Mouse (Mus musculus) midbrain, embryonic 14.5 days (tissue): ENCODE measurements at regions not wholly inside any gene's neighbourhood (a gene's known extent, or its start where the extent isn't known, plus 50 kb on each side); places are given as distances from the start of the nearest gene placed in this dataset.

ENCODE experiments used
- ATAC-seq: fragments of 200-750 bp; cut with Nextera tagmentation; 2 replicates; pipeline ENCODE4 v1.8.0; 2017; ENCODE audit warnings: moderate number of reproducible peaks, moderate library complexity; ENCODE audit not compliant: low FRiP score, low TSS enrichment
- DNase-seq: peaks from one replicate; pipeline ENCODE4 v3.0.0-alpha.2; 2015
- H3K27ac ChIP-seq: fragments of 300-500 bp; sonication (generic); replicated peaks from 2 replicates; pipeline ENCODE4 v1.5.1; 2014; ENCODE audit warnings: mild to moderate bottlenecking, low read depth, low read length, moderate library complexity
- H3K27me3 ChIP-seq: fragments of 300-500 bp; sonication (generic); 2 replicates; pipeline ENCODE4 v1.6.1; 2014; ENCODE audit warnings: low read length, control low read depth, mixed read lengths; ENCODE audit not compliant: control insufficient read depth, insufficient read depth
- H3K36me3 ChIP-seq: fragments of 300-500 bp; sonication (generic); 2 replicates; pipeline ENCODE4 v1.6.1; 2014; ENCODE audit warnings: low read length, control low read depth; ENCODE audit not compliant: control insufficient read depth, insufficient read depth
- H3K4me1 ChIP-seq: fragments of 300-500 bp; sonication (generic); 2 replicates; pipeline ENCODE4 v1.6.1; 2014; ENCODE audit warnings: mild to moderate bottlenecking, antibody characterized with exemption, low read length, control low read depth; ENCODE audit not compliant: control insufficient read depth, insufficient read depth
- H3K4me2 ChIP-seq: fragments of 300-500 bp; sonication (generic); 2 replicates; pipeline ENCODE4 v1.6.1; 2014; ENCODE audit warnings: mild to moderate bottlenecking, low read length, moderate library complexity
- H3K4me3 ChIP-seq: fragments of 300-500 bp; sonication (generic); replicated peaks from 2 replicates; pipeline ENCODE4 v1.5.1; 2014; ENCODE audit warnings: low read depth, low read length
- H3K9ac ChIP-seq: fragments of 300-500 bp; sonication (generic); replicated peaks from 2 replicates; pipeline ENCODE4 v1.6.1; 2014; ENCODE audit warnings: mild to moderate bottlenecking, low read length, moderate library complexity
- H3K9me3 ChIP-seq: fragments of 300-500 bp; sonication (generic); 2 replicates; pipeline ENCODE4 v1.6.1; 2016; ENCODE audit warnings: low read length, control low read depth, mixed read lengths; ENCODE audit not compliant: control insufficient read depth
- WGBS: fragments of 180-500 bp; shearing (Covaris S2); extraction: QIAGEN DNeasy Blood & Tissue Kit; methylation state at CpG from one replicate; pipeline ENCODE4 v1.1.7; 2014; 5-methylcytosine and 5-hydroxymethylcytosine counted together

GRCm38 (mm10) chr1:119173030-119173756, 119.8 kb upstream of the Gli2 start:
- no peak for ATAC-seq
- 82% methylated on average over 5 of the region's 5 CpGs for WGBS

GRCm38 (mm10) chr1:119167443-119167842, 114.0 kb upstream of the Gli2 start:
- H3K9me3 ChIP-seq = no peaks in the 10 kb centered on the region
- ATAC-seq = no peak
- 75% methylated on average over 5 of the region's 5 CpGs for WGBS

More at GRCm38 (mm10) chr1:119173030-119173756, 119.8 kb upstream of the Gli2 start:
- H3K27me3 ChIP-seq = no peaks in the 10 kb centered on the region
- no peaks in the 10 kb centered on the region for H3K36me3 ChIP-seq
- H3K4me1 ChIP-seq = no peaks in the 10 kb centered on the region
- no peaks in the 10 kb centered on the region for H3K9me3 ChIP-seq
- no peak overlapping the region for H3K4me3 ChIP-seq
- DNase-seq = no peak
- H3K9ac ChIP-seq = no peak overlapping the region
- no peak overlapping the region for H3K27ac ChIP-seq
- no peak overlapping the region for H3K4me2 ChIP-seq

GRCm38 (mm10) chr1:119166286-119166685, 112.9 kb upstream of the Gli2 start:
- Histone ChIP-seq H3K9me3 (no peaks in the 10 kb centered on the region), H3K27ac (no peak overlapping the region), H3K27me3 (no peaks in the 10 kb centered on the region), H3K9ac (no peak overlapping the region), H3K4me1 (no peaks in the 10 kb centered on the region), H3K4me2 (no peak overlapping the region), H3K4me3 (no peak overlapping the region), H3K36me3 (no peaks in the 10 kb centered on the region)
- DNase-seq (no peak), ATAC-seq (no peak)
- 46% methylated on average over 7 of the region's 7 CpGs for WGBS

More at GRCm38 (mm10) chr1:119167443-119167842, 114.0 kb upstream of the Gli2 start:
- Histone ChIP-seq H3K4me2 (no peak overlapping the region), H3K27ac (no peak overlapping the region), H3K27me3 (no peaks in the 10 kb centered on the region), H3K36me3 (no peaks in the 10 kb centered on the region), H3K4me1 (no peaks in the 10 kb centered on the region), H3K4me3 (no peak overlapping the region), H3K9ac (no peak overlapping the region)
- DNase-seq = no peak

- DNase-seq (no peak), ATAC-seq (no peak)
- Histone ChIP-seq H3K4me1 (no peaks in the 10 kb centered on the region), H3K27me3 (no peaks in the 10 kb centered on the region), H3K36me3 (no peaks in the 10 kb centered on the region), H3K27ac (no peak overlapping the region), H3K9me3 (no peaks in the 10 kb centered on the region), H3K4me2 (no peak overlapping the region), H3K9ac (no peak overlapping the region), H3K4me3 (no peak overlapping the region)
- 92% methylated on average over 5 of the region's 5 CpGs for WGBS
These were observed 111.4 kb upstream of the Gli2 start for GRCm38 (mm10) chr1:119164811-119165210.

GRCm38 (mm10) chr1:119163846-119164245, 110.4 kb upstream of the Gli2 start:
- H3K27ac ChIP-seq = no peak overlapping the region
- H3K9ac ChIP-seq = no peak overlapping the region
- H3K4me1 ChIP-seq = no peaks in the 10 kb centered on the region
- H3K9me3 ChIP-seq = no peaks in the 10 kb centered on the region
- ATAC-seq (no peak), DNase-seq (no peak)
- no peak overlapping the region for H3K4me2 ChIP-seq
- no peak overlapping the region for H3K4me3 ChIP-seq
- H3K27me3 ChIP-seq = no peaks in the 10 kb centered on the region
- no peaks in the 10 kb centered on the region for H3K36me3 ChIP-seq

- H3K4me2 ChIP-seq = no peak overlapping the region
- no peak overlapping the region for H3K27ac ChIP-seq
- no peak overlapping the region for H3K9ac ChIP-seq
- H3K27me3 ChIP-seq = no peaks in the 10 kb centered on the region
- H3K36me3 ChIP-seq = no peaks in the 10 kb centered on the region
- WGBS = 89% methylated on average over 7 of the region's 7 CpGs
- DNase-seq = no peak
- ATAC-seq = no peak
- H3K9me3 ChIP-seq = no peaks in the 10 kb centered on the region
- no peak overlapping the region for H3K4me3 ChIP-seq
- H3K4me1 ChIP-seq = no peaks in the 10 kb centered on the region
These were observed 109.8 kb upstream of the Gli2 start for GRCm38 (mm10) chr1:119163114-119163740.

GRCm38 (mm10) chr1:119161751-119162150, 108.3 kb upstream of the Gli2 start:
- Histone ChIP-seq H3K27ac (no peak overlapping the region), H3K27me3 (no peaks in the 10 kb centered on the region), H3K4me2 (no peak overlapping the region), H3K9me3 (no peaks in the 10 kb centered on the region), H3K4me1 (no peaks in the 10 kb centered on the region), H3K9ac (no peak overlapping the region), H3K36me3 (no peaks in the 10 kb centered on the region), H3K4me3 (no peak overlapping the region)
- DNase-seq (no peak), ATAC-seq (no peak)
- 85% methylated on average over 3 of the region's 3 CpGs for WGBS

- WGBS = 90% methylated on average over 1 of the region's 1 CpGs
- no peak for ATAC-seq
- no peak for DNase-seq
These were observed 106.9 kb upstream of the Gli2 start for GRCm38 (mm10) chr1:119160354-119160753.

GRCm38 (mm10) chr1:119157171-119157700, 103.8 kb upstream of the Gli2 start:
- 75% methylated on average over 4 of the region's 4 CpGs for WGBS
- H3K4me2 ChIP-seq = no peak overlapping the region
- ATAC-seq (no peak), DNase-seq (no peak)
- no peak overlapping the region for H3K27ac ChIP-seq
- no peaks in the 10 kb centered on the region for H3K9me3 ChIP-seq
- no peaks in the 10 kb centered on the region for H3K27me3 ChIP-seq
- no peak overlapping the region for H3K4me3 ChIP-seq
- H3K9ac ChIP-seq = no peak overlapping the region
- H3K36me3 ChIP-seq = no peaks in the 10 kb centered on the region
- no peaks in the 10 kb centered on the region for H3K4me1 ChIP-seq

More at GRCm38 (mm10) chr1:119160354-119160753, 106.9 kb upstream of the Gli2 start:
- Histone ChIP-seq H3K4me3 (no peak overlapping the region), H3K36me3 (no peaks in the 10 kb centered on the region), H3K9me3 (no peaks in the 10 kb centered on the region), H3K27me3 (no peaks in the 10 kb centered on the region), H3K4me1 (no peaks in the 10 kb centered on the region), H3K4me2 (no peak overlapping the region), H3K27ac (no peak overlapping the region), H3K9ac (no peak overlapping the region)
